Mouse (Mus musculus) left cerebral cortex, postnatal 10 days (tissue): ENCODE results near the gene Anks1b. TPM values are rescaled to one million over a fixed set of nuclear protein-coding genes. Genes with fewer than 3 reads are reported as not detected.

Experiments used
- DNase-seq, 2 experiments: peaks; one replicate each; pipeline ENCODE4 v3.0.0; 2021 to 2022; ENCODE audit warnings: low spot score in 2 of 2, mixed read lengths in 1 of 2; ENCODE audit errors: extremely low spot score in 1 of 2
- intact Hi-C: fragments of 180-260 bp; cut with DNase I; formaldehyde crosslinking; loops from one replicate; pipeline ENCODE4 v1.15.1; 2025
- total RNA-seq, 2 experiments: library from RNA; stranded (reverse); gene quantifications; 2 replicates each; pipeline ENCODE4 v1.2.3; 2021

The Anks1b gene
- total RNA-seq, 2 experiments from 2014 or later = 366 TPM

DNA sequence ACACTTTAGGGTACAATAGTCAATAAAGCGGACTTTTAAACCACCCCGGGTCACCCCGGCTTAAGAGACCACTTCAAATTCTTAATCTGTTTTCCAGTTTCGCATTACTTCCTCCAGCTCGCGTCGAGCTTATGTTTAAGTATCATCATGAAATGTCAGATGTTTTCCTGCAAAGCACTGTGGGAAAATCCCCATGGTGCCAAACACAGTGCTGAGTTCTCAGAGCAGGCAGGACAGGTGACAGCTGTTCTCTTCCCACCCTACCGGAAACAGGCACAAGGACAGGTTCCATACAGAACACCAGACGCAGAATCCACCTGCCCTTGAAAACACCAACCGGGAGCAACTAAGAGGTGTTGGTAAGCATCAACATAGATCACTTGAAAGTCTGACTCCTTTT, 856.2 kb downstream of the Anks1b start:
- DNase-seq = no peak
- intact Hi-C loops = loop anchor here (10.0 kb wide), 1 partner anchor 415 kb away; no protein-coding TSS in a partner anchor

DNA sequence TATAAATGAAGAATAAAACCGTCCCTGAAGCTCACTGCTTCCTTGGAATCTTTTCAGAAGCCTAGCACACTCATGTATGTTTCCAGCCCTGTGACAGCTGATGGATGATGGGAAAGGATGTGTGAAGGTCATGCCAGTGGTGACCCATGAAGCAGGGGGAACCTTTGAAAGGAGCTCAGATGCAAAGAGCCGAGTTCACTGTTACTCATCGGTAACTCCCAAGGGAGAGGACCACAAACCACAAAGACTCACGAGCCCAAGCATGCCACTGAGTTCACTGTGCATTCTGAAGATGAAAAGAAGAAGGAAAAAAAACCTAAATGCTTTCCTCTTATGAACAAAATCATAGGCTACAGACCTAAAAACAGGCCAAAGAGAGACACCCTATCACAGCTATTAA, 859.5 kb downstream of the Anks1b start:
- DNase-seq = no peak
- intact Hi-C loops = loop anchor here (2.0 kb wide), 1 partner anchor 302 kb away; no protein-coding TSS in a partner anchor

DNA sequence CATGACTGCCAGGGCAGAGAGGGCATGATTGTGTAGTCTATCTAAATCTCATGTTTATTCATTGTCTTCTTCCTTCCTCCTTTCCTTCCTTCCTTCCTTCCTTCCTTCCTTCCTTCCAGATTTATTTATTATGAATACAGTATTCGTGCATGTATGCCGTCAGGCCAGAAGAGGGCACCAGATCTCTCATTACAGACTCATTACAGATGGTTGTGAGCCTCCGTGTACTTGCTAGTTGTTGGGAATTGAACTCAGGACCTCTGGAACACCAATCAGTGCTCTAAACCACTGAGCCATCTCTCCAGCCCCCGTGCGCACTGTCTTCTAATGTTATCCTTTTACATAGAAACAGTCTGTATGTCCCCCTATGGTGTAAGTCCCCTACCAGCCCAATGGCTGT, 860.3 kb downstream of the Anks1b start:
- intact Hi-C loops = loop anchor here (2.0 kb wide), 1 partner anchor 301 kb away; no protein-coding TSS in a partner anchor
- DNase-seq = no peak

- intact Hi-C loops = no loop called here
Measured at GRCm38 (mm10) chr10:90738475-90738874, 865.2 kb downstream of the Anks1b start.

DNA sequence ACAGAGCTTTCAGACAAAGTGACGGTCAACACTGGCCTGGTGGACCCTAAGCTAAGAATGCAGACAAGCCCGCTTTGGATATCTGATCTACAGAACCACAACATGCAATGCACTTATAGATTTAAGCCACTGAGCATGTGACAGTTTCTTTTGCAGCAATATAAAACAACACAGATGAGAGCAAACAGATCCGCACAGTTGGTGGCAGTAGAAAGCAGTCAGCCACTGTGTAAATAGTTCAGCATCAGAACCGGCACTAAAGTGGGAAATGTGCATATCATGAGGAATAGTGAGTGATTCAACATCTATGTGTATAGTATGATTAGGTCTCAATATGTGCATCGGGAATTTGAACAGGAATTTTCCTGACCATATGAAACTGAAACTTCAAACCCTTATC, 867.6 kb downstream of the Anks1b start:
- intact Hi-C loops = no loop called here
- no peak for DNase-seq

More at GRCm38 (mm10) chr10:90738475-90738874, 865.2 kb downstream of the Anks1b start:
- DNase-seq = no peak

GRCm38 (mm10) chr10:90751889-90752288, 878.6 kb downstream of the Anks1b start:
- intact Hi-C loops = no loop called here
- DNase-seq = no peak

DNA sequence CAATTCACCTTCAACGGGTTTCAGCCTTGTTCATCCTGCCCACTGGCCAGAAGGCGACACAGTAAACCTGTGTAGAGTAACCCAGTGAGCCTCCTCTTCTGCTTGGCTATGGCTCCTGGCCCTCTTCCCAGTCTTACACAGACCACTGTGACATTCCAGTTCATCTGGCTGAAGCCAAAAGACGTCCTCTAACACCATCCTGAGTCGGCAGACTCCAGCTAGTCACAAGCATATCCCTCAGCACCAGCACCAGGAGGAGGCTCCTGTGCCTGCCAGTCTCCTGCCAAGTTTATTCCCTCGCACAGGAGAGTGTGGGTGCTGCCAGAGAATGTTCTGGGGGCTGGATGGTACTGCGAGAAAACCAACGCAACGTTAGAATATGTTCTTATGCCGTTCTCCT, 879.8 kb downstream of the Anks1b start:
- peak; percentile 30 to 47 for DNase-seq
- intact Hi-C loops = no loop called here

- intact Hi-C loops = no loop called here
- no peak for DNase-seq
Measured at GRCm38 (mm10) chr10:90757773-90758172, 884.5 kb downstream of the Anks1b start.

DNA sequence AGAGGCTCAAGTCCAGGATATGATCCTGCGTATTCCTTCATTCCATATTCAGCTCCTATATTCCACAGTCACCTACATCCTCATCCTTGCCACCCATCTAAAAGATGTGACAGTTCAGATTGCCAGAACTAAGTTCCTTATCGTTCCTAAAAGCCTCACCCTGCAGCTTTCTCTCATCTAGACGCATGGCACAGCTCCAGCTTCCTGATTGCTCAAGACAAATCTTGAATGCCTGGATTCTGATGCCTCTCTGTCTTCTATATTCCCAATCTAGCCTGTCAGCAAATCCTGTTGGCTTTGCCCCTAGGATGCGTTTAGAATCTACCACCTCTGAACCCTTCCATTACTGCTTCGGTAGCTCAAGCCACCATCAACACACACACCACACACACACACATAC, 886.6 kb downstream of the Anks1b start:
- DNase-seq = no peak
- intact Hi-C loops = no loop called here

GRCm38 (mm10) chr10:90766261-90766660, 893.0 kb downstream of the Anks1b start:
- intact Hi-C loops = no loop called here

DNA sequence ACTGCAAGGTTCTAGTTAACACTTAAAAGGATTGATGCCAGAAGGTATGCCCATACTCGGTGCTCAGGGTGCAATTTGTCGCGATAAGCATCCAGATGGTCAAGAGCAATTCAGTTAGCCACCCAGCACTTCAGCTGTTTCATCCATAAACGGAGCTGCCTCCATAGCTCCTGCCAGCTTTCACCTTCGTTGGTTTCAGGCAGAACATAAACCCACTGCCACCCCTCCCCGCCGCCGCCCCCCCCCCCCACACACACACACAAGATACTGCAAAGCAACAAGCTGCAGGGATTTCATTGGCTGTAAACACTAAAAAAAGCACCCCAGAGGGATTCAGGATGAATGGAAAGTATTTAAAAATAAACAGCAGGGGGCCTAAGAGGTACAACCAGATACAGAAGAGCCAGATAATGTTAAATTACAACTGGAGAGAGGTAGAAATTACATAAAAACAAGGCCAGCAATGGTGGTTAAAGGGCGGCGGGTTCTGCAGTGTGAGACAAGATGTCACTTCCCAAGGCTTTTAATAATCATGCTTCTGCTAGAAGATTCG, 897.2 kb downstream of the Anks1b start:
- intact Hi-C loops = no loop called here
- no peak for DNase-seq

More at GRCm38 (mm10) chr10:90766261-90766660, 893.0 kb downstream of the Anks1b start:
- DNase-seq = no peak

DNA sequence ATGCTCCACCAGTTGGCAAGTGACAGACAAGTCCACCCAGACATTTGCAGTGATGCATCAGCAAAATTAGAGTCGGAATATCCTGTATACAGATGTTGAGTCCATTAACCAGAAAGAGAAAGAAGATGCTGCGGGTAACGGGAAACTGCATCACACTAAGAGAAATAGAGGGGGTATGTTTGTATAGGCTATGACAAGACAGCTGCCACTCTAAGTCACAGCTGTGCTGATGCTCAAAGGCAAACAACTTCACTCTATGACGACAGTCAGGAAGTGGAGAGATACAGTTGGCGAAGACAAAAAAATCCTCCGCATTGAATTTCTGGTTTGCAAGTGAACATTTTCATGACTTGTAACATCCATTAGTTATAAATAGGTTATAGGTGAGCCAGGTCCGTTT, 897.7 kb downstream of the Anks1b start:
- DNase-seq = no peak
- intact Hi-C loops = no loop called here

DNA sequence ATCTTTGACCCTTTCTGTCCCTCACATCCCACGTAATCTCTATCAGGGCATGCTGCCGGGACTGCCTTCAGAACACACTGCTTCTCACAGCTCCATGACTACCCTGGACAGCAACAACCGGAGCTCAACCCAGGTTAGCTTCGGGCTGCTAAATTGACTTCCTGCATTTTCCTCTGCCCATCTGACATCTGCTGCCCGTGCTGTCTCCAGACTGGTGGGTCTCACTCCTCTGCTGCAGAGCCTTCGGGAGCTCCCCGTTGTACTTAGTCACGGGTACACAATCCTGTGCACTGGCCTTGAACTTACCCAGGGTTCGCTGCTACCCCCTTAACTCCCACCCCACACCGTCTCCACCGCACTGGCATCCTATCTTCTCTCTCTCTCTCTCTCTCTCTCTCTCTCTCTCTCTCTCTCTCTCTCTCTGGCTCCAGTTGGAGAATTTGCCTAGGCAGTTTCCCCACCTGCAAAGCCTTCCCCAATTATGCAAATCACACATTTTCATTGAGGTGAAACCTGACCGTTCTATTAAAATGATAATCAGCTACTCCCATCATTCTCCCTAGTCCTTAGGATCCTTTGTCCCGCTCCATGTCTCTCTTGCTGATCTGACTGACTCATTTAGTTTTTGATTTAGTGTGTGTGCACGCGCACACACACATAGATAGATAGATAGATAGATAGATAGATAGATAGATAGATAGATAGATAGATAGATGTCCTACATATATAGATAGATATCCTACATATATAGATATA, 898.3 kb downstream of the Anks1b start:
- intact Hi-C loops = no loop called here
- DNase-seq = no peak

DNA sequence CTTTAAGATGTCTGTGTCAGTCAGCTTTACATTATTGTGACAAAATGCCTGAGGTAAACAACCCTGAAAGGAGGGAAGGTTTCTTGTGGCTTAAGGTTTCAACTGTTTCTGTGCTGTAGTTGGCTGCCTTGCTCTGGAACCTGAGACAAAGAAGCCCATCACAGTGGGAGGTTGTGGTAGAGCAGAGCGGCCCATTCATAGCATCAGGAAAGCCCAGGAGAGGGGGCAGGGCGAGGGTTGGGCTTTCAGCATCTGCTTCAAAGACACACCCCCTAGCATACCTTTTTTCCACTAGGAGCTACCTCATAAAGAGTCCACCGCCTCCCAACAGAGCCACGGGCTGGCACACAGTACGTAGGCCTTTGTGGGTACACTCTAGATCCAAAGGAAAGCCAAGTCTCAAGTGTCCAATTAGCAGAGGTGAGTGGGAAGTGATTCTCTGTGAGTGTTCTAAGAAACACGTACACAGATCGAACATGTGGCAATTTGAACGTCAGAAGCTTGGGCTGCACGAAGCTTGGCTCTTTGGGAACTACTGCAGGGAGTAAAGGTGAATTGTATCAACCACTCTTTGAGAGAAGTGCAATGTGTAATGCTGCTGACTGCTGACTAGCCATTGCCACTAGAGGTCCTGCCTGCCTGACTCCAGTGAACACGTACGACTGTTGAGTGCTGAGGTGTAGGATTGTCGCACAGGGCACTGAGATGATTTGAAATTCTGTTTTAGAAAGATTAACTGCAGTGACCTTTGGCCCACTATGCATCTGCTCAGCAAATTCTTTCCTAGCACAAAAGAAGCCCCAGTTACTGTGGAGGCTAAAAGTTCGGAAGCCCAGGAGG, 906.5 kb downstream of the Anks1b start:
- no peak for DNase-seq
- intact Hi-C loops = no loop called here

GRCm38 (mm10) chr10:90784981-90785650, 911.8 kb downstream of the Anks1b start:
- DNase-seq = no peak
- intact Hi-C loops = no loop called here

DNA sequence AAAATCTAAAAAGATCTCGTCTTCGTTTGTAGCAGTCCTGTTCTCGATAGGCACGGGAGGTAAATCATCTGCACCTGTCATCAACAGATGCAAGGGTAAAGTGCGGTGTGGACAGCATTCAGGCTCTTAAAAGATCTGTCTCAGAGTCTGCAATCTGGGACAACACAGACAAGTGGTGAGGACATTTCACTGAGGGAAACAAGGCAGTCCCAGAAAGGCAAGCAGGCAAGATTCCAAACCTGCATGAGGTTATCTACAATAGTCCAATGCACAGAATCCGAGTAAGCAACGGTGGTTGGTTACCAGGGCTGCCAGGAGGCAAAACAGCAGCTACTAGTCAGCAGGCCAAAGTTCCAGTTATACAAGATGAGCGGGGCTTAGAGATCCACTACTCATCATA, 912.4 kb downstream of the Anks1b start:
- intact Hi-C loops = no loop called here
- DNase-seq = no peak

DNA sequence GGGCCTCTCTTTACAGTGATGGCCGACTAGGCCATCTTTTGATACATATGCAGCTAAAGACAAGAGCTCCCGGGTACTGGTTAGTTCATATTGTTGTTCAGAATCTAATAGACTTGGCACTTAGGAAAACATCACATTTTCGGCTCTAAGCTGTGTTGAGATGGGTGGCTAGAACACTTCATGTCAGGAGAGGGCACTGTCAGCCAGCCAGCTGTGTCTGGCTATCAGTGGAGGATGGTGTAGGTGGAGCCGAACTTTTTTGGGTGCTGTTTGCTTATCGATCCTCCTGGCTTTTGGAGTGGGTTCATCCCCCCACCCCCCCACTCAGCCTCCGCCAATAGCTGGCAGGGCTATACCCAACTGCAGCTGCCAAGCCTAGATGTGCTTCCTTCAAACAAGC, 929.8 kb downstream of the Anks1b start:
- DNase-seq = no peak
- intact Hi-C loops = no loop called here

DNA sequence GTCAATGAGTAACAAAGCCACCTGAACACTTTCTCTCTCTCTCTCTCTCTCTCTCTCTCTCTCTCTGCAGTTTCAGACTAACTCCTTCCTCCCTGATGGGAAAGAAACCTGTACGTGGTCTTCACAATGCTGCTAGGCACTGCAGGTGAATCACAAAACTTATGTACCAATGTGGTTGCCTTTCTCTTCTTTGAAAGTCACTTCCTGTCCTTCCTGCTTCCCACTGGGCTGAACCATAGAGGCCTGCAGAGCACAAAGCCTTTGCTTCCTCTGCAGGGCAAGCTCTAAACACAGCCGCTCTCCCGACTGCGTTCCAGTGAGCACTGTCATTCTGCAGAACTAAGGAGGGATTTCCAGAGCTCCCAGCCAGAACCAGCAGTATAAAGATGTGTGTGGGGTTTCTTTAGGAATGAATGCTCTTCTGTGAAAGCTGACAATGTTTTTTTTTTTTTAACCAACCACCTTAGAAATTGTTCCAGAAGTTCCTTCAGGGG, 931.3 kb downstream of the Anks1b start:
- no peak for DNase-seq
- intact Hi-C loops = no loop called here
